Mouse (Mus musculus): Measurements from ENCODE around the gene Tubal3. TPM values are rescaled to one million over a fixed set of nuclear protein-coding genes. Genes with fewer than 3 reads are reported as not detected.
"Not testable (repeated sequence)": the region's sequence is repeated elsewhere in the genome, so short reads cannot be mapped to it uniquely, and the experiment has no call there.

The Tubal3 gene
- total RNA-seq (2017) = not detected in 2 replicates

GRCm38 (mm10) chr13:3917571-3918311 lies at the start of gene Tubal3, which contains the start of gene Net1:
Tubal3 (plus strand) TSS chr13:3918274.
Net1 (minus strand) TSS chr13:3918220.
- peak; percentile 97 to 98 for ATAC-seq (replicated peaks in 1 of 2; ENCODE audit: insufficient read depth in 1 of 2, low FRiP score in 2 of 2, low TSS enrichment in 1 of 2, low read depth in 1 of 2, poor library complexity in 2 of 2, severe bottlenecking in 2 of 2)

- ATAC-seq (replicated peaks in 1 of 2; ENCODE audit: insufficient read depth in 1 of 2, low FRiP score in 2 of 2, low TSS enrichment in 1 of 2, low read depth in 1 of 2, poor library complexity in 2 of 2, severe bottlenecking in 2 of 2) = no peak
Observed at GRCm38 (mm10) chr13:3869901-3870300, 48.2 kb upstream of the Tubal3 start.

- no peak for ATAC-seq (replicated peaks in 1 of 2; ENCODE audit: insufficient read depth in 1 of 2, low FRiP score in 2 of 2, low TSS enrichment in 1 of 2, low read depth in 1 of 2, poor library complexity in 2 of 2, severe bottlenecking in 2 of 2)
Observed at GRCm38 (mm10) chr13:3872832-3873231, 45.2 kb upstream of the Tubal3 start.

GRCm38 (mm10) chr13:3876448-3876847 lies 41.6 kb upstream of the Tubal3 start:
- no peak for ATAC-seq (replicated peaks in 1 of 2; ENCODE audit: insufficient read depth in 1 of 2, low FRiP score in 2 of 2, low TSS enrichment in 1 of 2, low read depth in 1 of 2, poor library complexity in 2 of 2, severe bottlenecking in 2 of 2)

- ATAC-seq (replicated peaks in 1 of 2; ENCODE audit: insufficient read depth in 1 of 2, low FRiP score in 2 of 2, low TSS enrichment in 1 of 2, low read depth in 1 of 2, poor library complexity in 2 of 2, severe bottlenecking in 2 of 2) = no peak
Observed at GRCm38 (mm10) chr13:3877185-3877584, 40.9 kb upstream of the Tubal3 start.

- ATAC-seq (replicated peaks in 1 of 2; ENCODE audit: insufficient read depth in 1 of 2, low FRiP score in 2 of 2, low TSS enrichment in 1 of 2, low read depth in 1 of 2, poor library complexity in 2 of 2, severe bottlenecking in 2 of 2) = no peak
Observed at GRCm38 (mm10) chr13:3877679-3878220, 40.3 kb upstream of the Tubal3 start.

- ATAC-seq (replicated peaks in 1 of 2; ENCODE audit: insufficient read depth in 1 of 2, low FRiP score in 2 of 2, low TSS enrichment in 1 of 2, low read depth in 1 of 2, poor library complexity in 2 of 2, severe bottlenecking in 2 of 2) = no peak
Observed at GRCm38 (mm10) chr13:3886663-3887062, 31.4 kb upstream of the Tubal3 start.

GRCm38 (mm10) chr13:3889111-3889510 lies 29.0 kb upstream of the Tubal3 start:
- no peak for ATAC-seq (replicated peaks in 1 of 2; ENCODE audit: insufficient read depth in 1 of 2, low FRiP score in 2 of 2, low TSS enrichment in 1 of 2, low read depth in 1 of 2, poor library complexity in 2 of 2, severe bottlenecking in 2 of 2)

GRCm38 (mm10) chr13:3890061-3890460 lies 28.0 kb upstream of the Tubal3 start:
- no peak for ATAC-seq (replicated peaks in 1 of 2; ENCODE audit: insufficient read depth in 1 of 2, low FRiP score in 2 of 2, low TSS enrichment in 1 of 2, low read depth in 1 of 2, poor library complexity in 2 of 2, severe bottlenecking in 2 of 2)

- no peak for ATAC-seq (replicated peaks in 1 of 2; ENCODE audit: insufficient read depth in 1 of 2, low FRiP score in 2 of 2, low TSS enrichment in 1 of 2, low read depth in 1 of 2, poor library complexity in 2 of 2, severe bottlenecking in 2 of 2)
Observed at GRCm38 (mm10) chr13:3891479-3892087, 26.5 kb upstream of the Tubal3 start.

GRCm38 (mm10) chr13:3892601-3893000 lies 25.5 kb upstream of the Tubal3 start:
- no peak for ATAC-seq (replicated peaks in 1 of 2; ENCODE audit: insufficient read depth in 1 of 2, low FRiP score in 2 of 2, low TSS enrichment in 1 of 2, low read depth in 1 of 2, poor library complexity in 2 of 2, severe bottlenecking in 2 of 2)

GRCm38 (mm10) chr13:3893126-3893734 lies 24.8 kb upstream of the Tubal3 start:
- peak; percentile 95 to 97 for ATAC-seq (replicated peaks in 1 of 2; ENCODE audit: insufficient read depth in 1 of 2, low FRiP score in 2 of 2, low TSS enrichment in 1 of 2, low read depth in 1 of 2, poor library complexity in 2 of 2, severe bottlenecking in 2 of 2)

- no peak for ATAC-seq (replicated peaks in 1 of 2; ENCODE audit: insufficient read depth in 1 of 2, low FRiP score in 2 of 2, low TSS enrichment in 1 of 2, low read depth in 1 of 2, poor library complexity in 2 of 2, severe bottlenecking in 2 of 2)
Observed at GRCm38 (mm10) chr13:3894549-3894948, 23.5 kb upstream of the Tubal3 start.

- ATAC-seq (replicated peaks in 1 of 2; ENCODE audit: insufficient read depth in 1 of 2, low FRiP score in 2 of 2, low TSS enrichment in 1 of 2, low read depth in 1 of 2, poor library complexity in 2 of 2, severe bottlenecking in 2 of 2) = no peak
Observed at GRCm38 (mm10) chr13:3895397-3895980, 22.6 kb upstream of the Tubal3 start.

- ATAC-seq (replicated peaks in 1 of 2; ENCODE audit: insufficient read depth in 1 of 2, low FRiP score in 2 of 2, low TSS enrichment in 1 of 2, low read depth in 1 of 2, poor library complexity in 2 of 2, severe bottlenecking in 2 of 2) = no peak
Observed at GRCm38 (mm10) chr13:3896032-3896431, 22.0 kb upstream of the Tubal3 start.

GRCm38 (mm10) chr13:3896913-3897312 lies 21.2 kb upstream of the Tubal3 start:
- peak in 1 of 2 experiments; percentile 61; a peak in 2 of 4 replicates for ATAC-seq (replicated peaks in 1 of 2; ENCODE audit: insufficient read depth in 1 of 2, low FRiP score in 2 of 2, low TSS enrichment in 1 of 2, low read depth in 1 of 2, poor library complexity in 2 of 2, severe bottlenecking in 2 of 2)

- not testable (repeated sequence) for ATAC-seq (replicated peaks in 1 of 2; ENCODE audit: insufficient read depth in 1 of 2, low FRiP score in 2 of 2, low TSS enrichment in 1 of 2, low read depth in 1 of 2, poor library complexity in 2 of 2, severe bottlenecking in 2 of 2)
Observed at GRCm38 (mm10) chr13:3898202-3898601, 19.9 kb upstream of the Tubal3 start.

GRCm38 (mm10) chr13:3899301-3899700 lies 18.8 kb upstream of the Tubal3 start:
- ATAC-seq (replicated peaks in 1 of 2; ENCODE audit: insufficient read depth in 1 of 2, low FRiP score in 2 of 2, low TSS enrichment in 1 of 2, low read depth in 1 of 2, poor library complexity in 2 of 2, severe bottlenecking in 2 of 2) = no peak

All from hematopoietic stem cell, adult 5-6 weeks (primary cell).